ENCODE assay signal across 19 mouse cellular contexts in genomic region chr4:34959477-34959876, GRCm38 (mm10).
"Had no signal": no experiment of that assay in that cellular context is flagged by ENCODE, and none has a peak within 500 bp of the region (broad histone marks: within the 10 kb centered on the region; RNA-seq: fewer than 3 reads in every experiment).

No protein-coding gene starts in this region.

- H3K36me3 ChIP-seq: intestine, embryonic 15.5 days; limb, embryonic 10.5 days; limb, embryonic 13.5 days; liver, embryonic 12.5 days; liver, embryonic 15.5 days; lung, embryonic 15.5 days; midbrain, embryonic 12.5 days; neural tube, embryonic 12.5 days; neural tube, embryonic 15.5 days; stomach, embryonic 15.5 days had no signal

- H3K9me3 ChIP-seq: intestine, embryonic 15.5 days; limb, embryonic 10.5 days; limb, embryonic 13.5 days; liver, embryonic 12.5 days; liver, embryonic 15.5 days; lung, embryonic 15.5 days; midbrain, embryonic 12.5 days; neural tube, embryonic 12.5 days; neural tube, embryonic 15.5 days; stomach, embryonic 15.5 days had no signal

- H3K4me1 ChIP-seq: midbrain, embryonic 12.5 days; neural tube, embryonic 12.5 days had no signal

- H3K27ac ChIP-seq: intestine, embryonic 15.5 days; kidney, postnatal 0 days; layer of hippocampus, adult 2 months; limb, embryonic 10.5 days; limb, embryonic 13.5 days; liver, embryonic 12.5 days; liver, embryonic 15.5 days; lung, embryonic 15.5 days; midbrain, embryonic 12.5 days; neural tube, embryonic 12.5 days; neural tube, embryonic 15.5 days; stomach, embryonic 15.5 days had no signal

- H3K9ac ChIP-seq: intestine, embryonic 15.5 days; limb, embryonic 13.5 days; liver, embryonic 12.5 days; liver, embryonic 15.5 days; lung, embryonic 15.5 days; midbrain, embryonic 12.5 days; neural tube, embryonic 12.5 days; neural tube, embryonic 15.5 days; stomach, embryonic 15.5 days had no signal

- DNase-seq: kidney, adult 11 months; kidney, postnatal 25 days; layer of hippocampus, adult 9-11 months; right cerebral cortex, adult 18-20 months; right cerebral cortex, postnatal 14 days; spleen, adult 18-20 months; thymus, postnatal 25 days had no signal

- H3K27me3 ChIP-seq: intestine, embryonic 15.5 days; liver, embryonic 12.5 days; liver, embryonic 15.5 days; lung, embryonic 15.5 days; midbrain, embryonic 12.5 days; neural tube, embryonic 12.5 days; neural tube, embryonic 15.5 days; stomach, embryonic 15.5 days had no signal

- H3K4me3 ChIP-seq: intestine, embryonic 15.5 days; layer of hippocampus, adult 2 months; limb, embryonic 10.5 days; limb, embryonic 13.5 days; liver, embryonic 12.5 days; liver, embryonic 15.5 days; lung, embryonic 15.5 days; midbrain, embryonic 12.5 days; neural tube, embryonic 12.5 days; neural tube, embryonic 15.5 days; stomach, embryonic 15.5 days had no signal

- ATAC-seq: liver, embryonic 12.5 days had no signal

- H3K4me2 ChIP-seq: intestine, embryonic 15.5 days; limb, embryonic 13.5 days; liver, embryonic 12.5 days; liver, embryonic 15.5 days; lung, embryonic 15.5 days; midbrain, embryonic 12.5 days; neural tube, embryonic 12.5 days; neural tube, embryonic 15.5 days; stomach, embryonic 15.5 days had no signal
